16 mouse cellular contexts compared by ENCODE assay signal in the genomic region with DNA sequence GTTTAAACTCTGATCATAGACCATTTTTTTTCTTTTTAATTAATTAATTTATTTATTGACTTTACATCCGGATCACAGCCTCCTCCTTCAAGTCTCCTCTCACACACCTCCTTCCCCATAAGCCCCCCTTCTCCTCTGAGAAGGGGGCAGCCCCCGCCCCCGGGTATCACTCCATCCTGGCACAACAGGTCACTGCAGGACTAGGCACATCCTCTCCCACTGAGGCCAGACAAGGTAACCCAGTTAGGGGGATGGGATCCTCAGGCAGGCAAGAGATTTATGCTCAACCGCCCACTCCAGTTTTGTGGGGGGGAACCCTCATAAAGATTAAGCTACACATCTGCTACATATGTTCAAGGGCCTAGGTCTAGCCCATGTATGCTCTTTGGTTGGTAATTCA.
"Had no signal": no experiment of that assay in that cellular context is flagged by ENCODE, and none has a peak within 500 bp of the region (broad histone marks: within the 10 kb centered on the region; RNA-seq: fewer than 3 reads in every experiment).

No protein-coding gene starts in this region.

- H3K4me1 ChIP-seq: neural tube, embryonic 13.5 days; neural tube, embryonic 15.5 days; stomach, embryonic 15.5 days had no signal

- H3K36me3 ChIP-seq: neural tube, embryonic 13.5 days; neural tube, embryonic 15.5 days; stomach, embryonic 15.5 days had no signal

- H3K9me3 ChIP-seq: neural tube, embryonic 13.5 days; neural tube, embryonic 15.5 days; stomach, embryonic 15.5 days had no signal

- H3K4me2 ChIP-seq: neural tube, embryonic 13.5 days; neural tube, embryonic 15.5 days; stomach, embryonic 15.5 days had no signal

- H3K27ac ChIP-seq: neural tube, embryonic 13.5 days; neural tube, embryonic 15.5 days; stomach, embryonic 15.5 days; stomach, postnatal 0 days had no signal

- H3K27me3 ChIP-seq: neural tube, embryonic 13.5 days; neural tube, embryonic 15.5 days; stomach, embryonic 15.5 days had no signal

- H3K4me3 ChIP-seq: neural tube, embryonic 13.5 days; neural tube, embryonic 15.5 days; stomach, embryonic 15.5 days had no signal

- H3K9ac ChIP-seq: neural tube, embryonic 13.5 days; neural tube, embryonic 15.5 days; stomach, embryonic 15.5 days had no signal

- DNase-seq: retina, postnatal 1 day; right cerebral cortex, adult 18-20 months; right cerebral cortex, postnatal 14 days; right cerebral cortex, postnatal 25 days; right cerebral cortex, postnatal 4 days; spleen, adult 18-20 months; thymus, adult 18-20 months; thymus, adult 2 months; thymus, postnatal 14 days; thymus, postnatal 25 days; thymus, postnatal 36 days; thymus, postnatal 4 days had no signal
